Mouse (Mus musculus) erythroblast, embryonic 14.5 days (primary cell): ENCODE measurements around the gene Sgms2. TPM values are rescaled to one million over a fixed set of nuclear protein-coding genes. Genes with fewer than 3 reads are reported as not detected.

ENCODE experiments used
- H3K27me3 ChIP-seq: 2 replicates; pipeline ENCODE4 v1.6.1; 2012; ENCODE audit warnings: inconsistent platforms; ENCODE audit not compliant: control insufficient read depth
- H3K36me3 ChIP-seq: 2 replicates; pipeline ENCODE4 v1.6.1; 2012; ENCODE audit warnings: mild to moderate bottlenecking, inconsistent platforms; ENCODE audit not compliant: control insufficient read depth
- H3K4me1 ChIP-seq: 2 replicates; pipeline ENCODE4 v1.6.1; 2012; ENCODE audit warnings: inconsistent platforms; ENCODE audit not compliant: control insufficient read depth
- H3K4me3 ChIP-seq: replicated peaks from 2 replicates; pipeline ENCODE3; 2012; ENCODE audit warnings: moderate library complexity, mild to moderate bottlenecking, inconsistent platforms
- H3K9me3 ChIP-seq: 2 replicates; pipeline ENCODE4 v1.6.1; 2012; ENCODE audit warnings: low read length, inconsistent platforms, mixed read lengths; ENCODE audit not compliant: control insufficient read depth
- GATA1 ChIP-seq: IDR thresholded peaks from 2 replicates; pipeline ENCODE4 v1.6.1; 2012; ENCODE audit warnings: low read length, inconsistent platforms, mixed read lengths
- TAL1 ChIP-seq: IDR thresholded peaks from 3 replicates; pipeline ENCODE4 v1.6.1; 2012; ENCODE audit warnings: low read length, inconsistent platforms, mixed read lengths
- polyA plus RNA-seq: library from polyadenylated mRNA; stranded (reverse); fragments of >175 nt; gene quantifications from 2 replicates; pipeline ENCODE4 v1.2.3, GENCODE M21; 2012

The Sgms2 gene
- polyA plus RNA-seq = 0.01 TPM in 1 of 2 replicates, not detected in the other

GRCm38 (mm10) chr3:131491361-131491925, at the start of gene Sgms2:
TSS of gene Sgms2 (minus strand) at chr3:131491411.
- no peaks in the 10 kb centered on the region for H3K4me1 ChIP-seq
- H3K27me3 ChIP-seq = peaks cover 38% of the 10 kb centered on the region

GRCm38 (mm10) chr3:131525229-131525628, 34.0 kb upstream of the Sgms2 start:
- no peaks in the 10 kb centered on the region for H3K4me1 ChIP-seq
- no peak overlapping the region for H3K4me3 ChIP-seq
- H3K9me3 ChIP-seq = no peaks in the 10 kb centered on the region
- H3K36me3 ChIP-seq = no peaks in the 10 kb centered on the region
- TF ChIP-seq TAL1 (no peak), GATA1 (no peak)
- no peaks in the 10 kb centered on the region for H3K27me3 ChIP-seq

More at GRCm38 (mm10) chr3:131491361-131491925, at the start of gene Sgms2:
- TF ChIP-seq TAL1 = no peak
- TF ChIP-seq GATA1 = no peak
- no peaks in the 10 kb centered on the region for H3K9me3 ChIP-seq
- no peaks in the 10 kb centered on the region for H3K36me3 ChIP-seq
- peak within 1 kb of the TSS; percentile 52 for H3K4me3 ChIP-seq

- TF ChIP-seq GATA1 = no peak
- TF ChIP-seq TAL1 = no peak
- Histone ChIP-seq H3K9me3 (no peaks in the 10 kb centered on the region), H3K27me3 (no peaks in the 10 kb centered on the region), H3K36me3 (no peaks in the 10 kb centered on the region), H3K4me1 (no peaks in the 10 kb centered on the region), H3K4me3 (no peak overlapping the region)
These were observed 33.6 kb upstream of the Sgms2 start for GRCm38 (mm10) chr3:131524779-131525178.

- H3K4me1 ChIP-seq = no peaks in the 10 kb centered on the region
- H3K36me3 ChIP-seq = no peaks in the 10 kb centered on the region
- no peak for TF ChIP-seq TAL1
- no peak for TF ChIP-seq GATA1
- no peaks in the 10 kb centered on the region for H3K27me3 ChIP-seq
- H3K4me3 ChIP-seq = no peak overlapping the region
- H3K9me3 ChIP-seq = no peaks in the 10 kb centered on the region
These were observed 33.0 kb upstream of the Sgms2 start for GRCm38 (mm10) chr3:131524210-131524609.

- Histone ChIP-seq H3K36me3 (no peaks in the 10 kb centered on the region), H3K4me1 (no peaks in the 10 kb centered on the region), H3K9me3 (no peaks in the 10 kb centered on the region), H3K27me3 (no peaks in the 10 kb centered on the region), H3K4me3 (no peak overlapping the region)
- TF ChIP-seq GATA1 = no peak
- TF ChIP-seq TAL1 = no peak
These were observed 32.5 kb upstream of the Sgms2 start for GRCm38 (mm10) chr3:131523749-131524148.

- H3K9me3 ChIP-seq = no peaks in the 10 kb centered on the region
- no peaks in the 10 kb centered on the region for H3K27me3 ChIP-seq
- TF ChIP-seq TAL1 (no peak), GATA1 (no peak)
- no peak overlapping the region for H3K4me3 ChIP-seq
- H3K4me1 ChIP-seq = no peaks in the 10 kb centered on the region
- no peaks in the 10 kb centered on the region for H3K36me3 ChIP-seq
These were observed 31.0 kb upstream of the Sgms2 start for GRCm38 (mm10) chr3:131522243-131522642.

- TF ChIP-seq GATA1 = no peak
- TF ChIP-seq TAL1 = no peak
- H3K27me3 ChIP-seq = no peaks in the 10 kb centered on the region
- H3K9me3 ChIP-seq = no peaks in the 10 kb centered on the region
- H3K4me1 ChIP-seq = no peaks in the 10 kb centered on the region
- no peaks in the 10 kb centered on the region for H3K36me3 ChIP-seq
- no peak overlapping the region for H3K4me3 ChIP-seq
These were observed 30.0 kb upstream of the Sgms2 start for GRCm38 (mm10) chr3:131521206-131521605.

- Histone ChIP-seq H3K4me3 (no peak overlapping the region), H3K9me3 (no peaks in the 10 kb centered on the region; the same call in 1 of the 2 replicates), H3K27me3 (no peaks in the 10 kb centered on the region), H3K4me1 (no peaks in the 10 kb centered on the region), H3K36me3 (no peaks in the 10 kb centered on the region)
- TF ChIP-seq TAL1 (no peak), GATA1 (no peak)
These were observed 26.5 kb upstream of the Sgms2 start for GRCm38 (mm10) chr3:131517756-131518155.

GRCm38 (mm10) chr3:131516332-131516999, 25.3 kb upstream of the Sgms2 start:
- H3K9me3 ChIP-seq = no peaks in the 10 kb centered on the region; the same call in 1 of the 2 replicates
- H3K36me3 ChIP-seq = no peaks in the 10 kb centered on the region
- H3K4me3 ChIP-seq = no peak overlapping the region
- TF ChIP-seq GATA1 (no peak), TAL1 (no peak)
- H3K4me1 ChIP-seq = no peaks in the 10 kb centered on the region
- H3K27me3 ChIP-seq = no peaks in the 10 kb centered on the region

- Histone ChIP-seq H3K27me3 (no peaks in the 10 kb centered on the region), H3K4me3 (no peak overlapping the region), H3K36me3 (no peaks in the 10 kb centered on the region), H3K4me1 (no peaks in the 10 kb centered on the region), H3K9me3 (no peaks in the 10 kb centered on the region; the same call in 1 of the 2 replicates)
- TF ChIP-seq TAL1 = no peak
- no peak for TF ChIP-seq GATA1
These were observed 20.4 kb upstream of the Sgms2 start for GRCm38 (mm10) chr3:131511616-131512015.
